Mouse (Mus musculus) megakaryocyte, embryonic 14.5 days (primary cell): ENCODE measurements around the gene Pkd1. TPM values are rescaled to one million over a fixed set of nuclear protein-coding genes. Genes with fewer than 3 reads are reported as not detected.
A peak's percentile ranks its signal among the peaks of the same experiment; 100 is the strongest.

Experiments used
- H3K27me3 ChIP-seq: replicated peaks from 2 replicates; pipeline ENCODE3; 2012; ENCODE audit warnings: inconsistent platforms
- H3K36me3 ChIP-seq: replicated peaks from 2 replicates; pipeline ENCODE3; 2012; ENCODE audit warnings: low read length, inconsistent platforms, mixed read lengths
- H3K4me1 ChIP-seq: 2 replicates; pipeline ENCODE4 v1.6.1; 2012; ENCODE audit warnings: inconsistent platforms
- H3K4me3 ChIP-seq: replicated peaks from 2 replicates; pipeline ENCODE3; 2012; ENCODE audit warnings: moderate library complexity, mild to moderate bottlenecking, inconsistent platforms
- H3K9me3 ChIP-seq: 2 replicates; pipeline ENCODE4 v1.6.1; 2012; ENCODE audit warnings: inconsistent platforms
- FLI1 ChIP-seq: IDR thresholded peaks from 2 replicates; pipeline ENCODE4 v1.6.1; 2012; ENCODE audit warnings: low read length, inconsistent platforms, mixed read lengths
- GATA1 ChIP-seq: IDR thresholded peaks from 3 replicates; pipeline ENCODE4 v1.6.1; 2012; ENCODE audit warnings: mixed read lengths, low read length, inconsistent platforms, borderline replicate concordance
- polyA plus RNA-seq: library from polyadenylated mRNA; stranded (reverse); fragments of >175 nt; gene quantifications from 2 replicates; pipeline ENCODE4 v1.2.3, GENCODE M21; 2012; ENCODE audit warnings: low replicate concordance; ENCODE audit not compliant: insufficient read depth

Pkd1 gene
- polyA plus RNA-seq, 1 experiment: 3.5 TPM

DNA sequence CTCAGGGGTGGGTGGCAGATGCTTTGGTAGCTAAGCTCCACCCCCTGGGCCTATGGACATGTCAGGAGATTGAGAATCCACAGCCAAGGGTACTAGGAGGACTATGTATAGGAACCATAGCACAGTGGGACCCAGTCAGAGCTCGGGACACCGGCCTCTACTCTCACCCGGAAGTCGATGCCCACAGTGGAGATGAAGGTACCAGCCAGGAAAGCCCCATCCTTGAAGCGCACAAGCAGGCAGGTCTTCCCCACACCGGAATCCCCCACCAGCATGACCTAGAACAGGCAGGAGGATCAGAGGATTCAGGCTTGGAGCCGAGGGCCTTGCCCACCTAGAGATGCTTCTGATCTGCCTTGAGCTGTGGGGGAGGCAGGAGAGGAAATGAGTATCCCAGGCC, 17.6 kb upstream of the Pkd1 start:
- Histone ChIP-seq H3K27me3 (peaks cover 18% of the 10 kb centered on the region), H3K4me3 (no peak overlapping the region), H3K4me1 (peaks cover 55% of the 10 kb centered on the region), H3K36me3 (peaks cover 34% of the 10 kb centered on the region), H3K9me3 (no peaks in the 10 kb centered on the region)
- no peak for TF ChIP-seq GATA1
- TF ChIP-seq FLI1: no peak

DNA sequence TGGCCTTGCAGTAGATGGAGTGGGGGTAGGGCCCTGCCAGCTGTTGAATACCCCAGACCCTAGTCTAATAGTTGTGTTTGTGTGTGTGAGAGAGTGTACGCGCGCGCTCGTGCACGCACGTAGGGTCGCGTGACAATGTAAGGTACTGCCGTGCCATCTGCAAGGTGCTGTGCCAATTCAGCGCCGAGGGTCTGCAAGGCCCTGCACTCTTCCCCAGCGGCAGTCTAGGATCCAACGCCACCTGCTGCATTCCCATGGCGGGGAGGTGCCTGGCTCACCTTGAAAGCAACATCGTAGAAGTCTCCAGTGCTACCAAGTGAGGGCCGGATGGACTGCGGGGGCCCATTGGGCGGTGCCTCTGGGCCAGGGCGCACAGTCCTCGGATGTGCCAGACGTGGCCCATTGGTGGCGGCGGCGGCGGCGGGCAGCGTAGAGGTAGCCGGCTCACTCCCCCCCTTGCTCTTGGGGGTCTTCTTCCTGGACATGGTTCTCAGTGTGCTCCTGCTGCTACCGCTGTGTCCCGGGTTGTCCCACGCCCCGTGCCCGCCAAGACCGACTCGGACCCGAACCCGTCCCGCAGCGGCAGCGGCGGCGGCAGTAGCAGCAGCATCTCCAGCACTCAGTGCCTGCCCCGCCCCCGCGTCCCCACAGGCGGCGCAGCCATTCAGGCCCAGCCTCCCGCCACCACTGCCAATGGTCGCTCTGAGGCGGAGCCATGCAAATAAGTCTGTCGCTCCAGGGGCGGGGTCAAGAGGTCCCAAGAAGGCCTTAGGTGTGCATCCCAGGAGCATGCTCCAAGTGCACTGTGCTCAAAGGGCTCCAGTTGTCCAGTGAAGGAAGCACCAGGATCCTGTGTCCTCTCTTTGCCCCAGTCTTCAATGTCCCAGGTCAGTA, 16.3 kb upstream of the Pkd1 start:
- H3K4me3 ChIP-seq: peak overlapping the region; percentile 89
- no peaks in the 10 kb centered on the region for H3K9me3 ChIP-seq
- H3K4me1 ChIP-seq: peaks cover 63% of the 10 kb centered on the region
- H3K36me3 ChIP-seq: peaks cover 34% of the 10 kb centered on the region
- peaks cover 18% of the 10 kb centered on the region for H3K27me3 ChIP-seq
- TF ChIP-seq FLI1: no peak
- TF ChIP-seq GATA1: no peak

DNA sequence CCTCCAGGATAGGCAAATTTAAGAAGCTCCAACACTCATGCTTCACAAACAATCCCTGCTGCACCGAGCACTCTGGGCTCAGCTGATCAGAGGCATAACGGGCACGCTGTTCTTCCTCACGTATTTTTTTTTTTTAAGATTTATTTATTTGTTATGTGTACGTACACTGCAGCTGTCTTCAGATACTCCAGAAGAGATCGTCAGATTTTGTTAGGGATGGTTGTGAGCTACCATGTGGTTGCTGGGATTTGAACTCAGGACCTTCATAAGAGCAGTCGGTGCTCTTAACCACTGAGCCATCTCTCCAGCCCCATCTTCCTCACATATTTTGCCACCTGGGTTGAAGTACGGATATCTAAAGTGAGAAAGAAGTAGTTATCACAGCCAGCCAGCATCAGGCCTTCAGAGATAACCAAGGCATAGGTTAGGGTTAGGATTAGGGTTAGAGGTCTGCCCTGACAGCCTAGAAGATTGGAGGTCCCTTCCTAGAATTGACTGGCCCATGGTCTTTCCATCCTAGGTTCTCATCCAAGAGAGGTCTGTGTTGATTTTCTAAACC, 15.4 kb upstream of the Pkd1 start, which contains the start of gene Rab26:
TSS of gene Rab26 (minus strand) at position 51 of the 559 bp plus-strand sequence.
- peaks cover 55% of the 10 kb centered on the region for H3K4me1 ChIP-seq
- H3K4me3 ChIP-seq: peak within 1 kb of the TSS; percentile 89
- H3K9me3 ChIP-seq: no peaks in the 10 kb centered on the region
- no peak for TF ChIP-seq GATA1
- no peak for TF ChIP-seq FLI1
- H3K27me3 ChIP-seq: peaks cover 18% of the 10 kb centered on the region
- H3K36me3 ChIP-seq: peaks cover 30% of the 10 kb centered on the region

DNA sequence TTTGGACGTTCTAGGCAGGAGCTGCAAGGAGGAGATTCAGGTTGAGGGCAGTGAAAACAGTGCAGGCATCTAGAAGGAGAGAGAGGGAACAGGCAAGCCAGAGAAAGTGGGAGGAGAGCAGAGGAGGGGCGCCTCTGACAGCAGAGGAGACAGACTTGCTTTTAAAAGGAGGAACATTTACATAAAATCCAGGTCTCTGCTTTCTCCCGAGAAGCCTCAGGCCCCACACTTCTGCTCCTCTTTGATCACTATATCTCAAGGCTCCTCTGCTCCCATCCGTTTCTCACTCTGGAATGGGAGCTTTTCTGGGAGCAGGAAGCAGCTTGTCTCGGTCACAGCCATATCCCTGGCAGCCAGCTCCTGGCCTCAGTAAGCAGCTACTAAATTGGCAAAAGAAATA, 14.3 kb upstream of the Pkd1 start:
- H3K4me1 ChIP-seq: peaks cover 51% of the 10 kb centered on the region
- no peaks in the 10 kb centered on the region for H3K9me3 ChIP-seq
- TF ChIP-seq GATA1 (no peak), FLI1 (no peak)
- peaks cover 18% of the 10 kb centered on the region for H3K27me3 ChIP-seq
- no peak overlapping the region for H3K4me3 ChIP-seq
- H3K36me3 ChIP-seq: peaks cover 19% of the 10 kb centered on the region

GRCm38 (mm10) chr17:24537536-24537935, 12.1 kb upstream of the Pkd1 start:
- H3K27me3 ChIP-seq: peaks cover 18% of the 10 kb centered on the region
- no peaks in the 10 kb centered on the region for H3K9me3 ChIP-seq
- no peak overlapping the region for H3K4me3 ChIP-seq
- TF ChIP-seq GATA1 (no peak), FLI1 (no peak)
- H3K4me1 ChIP-seq: peaks cover 33% of the 10 kb centered on the region
- no peaks in the 10 kb centered on the region for H3K36me3 ChIP-seq

DNA sequence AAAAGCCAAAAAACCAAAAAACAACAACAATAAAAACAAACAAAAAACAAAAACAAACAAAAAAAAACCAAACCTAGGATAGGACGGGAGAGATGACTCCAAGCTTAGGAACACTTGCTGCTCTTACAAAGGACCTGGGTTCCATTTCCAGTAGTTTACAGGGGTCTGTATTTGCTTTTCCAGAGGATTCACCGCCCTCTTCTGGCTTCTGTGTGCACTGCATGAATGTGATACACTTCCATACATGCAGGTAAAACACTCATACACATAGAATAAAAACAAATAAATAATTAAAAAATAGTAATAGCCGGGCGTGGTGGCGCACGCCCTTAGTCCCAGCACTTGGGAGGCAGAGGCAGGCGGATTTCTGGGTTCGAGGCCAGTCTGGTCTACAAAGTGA, 10.7 kb upstream of the Pkd1 start:
- Histone ChIP-seq H3K27me3 (peaks cover 15% of the 10 kb centered on the region), H3K4me3 (no peak overlapping the region), H3K36me3 (no peaks in the 10 kb centered on the region), H3K9me3 (no peaks in the 10 kb centered on the region), H3K4me1 (peaks cover 19% of the 10 kb centered on the region)
- TF ChIP-seq GATA1: no peak
- TF ChIP-seq FLI1: no peak

DNA sequence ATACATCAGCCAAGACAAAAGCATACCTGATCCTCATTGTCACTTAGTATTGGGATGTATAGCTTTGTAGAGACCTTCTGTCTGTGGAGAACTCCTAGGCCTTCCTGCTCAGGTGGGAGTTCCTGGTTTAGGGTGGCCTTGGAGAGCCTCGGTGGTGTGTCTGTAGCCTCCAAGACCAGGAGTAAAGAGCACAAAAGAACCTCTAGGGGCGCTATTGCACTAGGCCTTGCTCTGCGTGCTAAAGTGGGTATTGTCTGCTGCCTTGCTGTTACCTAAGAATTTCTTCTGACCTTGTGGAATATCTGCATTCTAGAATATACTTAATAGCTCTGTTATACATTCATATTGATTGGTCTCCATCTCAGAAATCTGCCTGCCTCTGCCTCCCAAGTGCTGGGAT, 9.3 kb upstream of the Pkd1 start:
- TF ChIP-seq FLI1: no peak
- no peak for TF ChIP-seq GATA1
- Histone ChIP-seq H3K36me3 (no peaks in the 10 kb centered on the region), H3K27me3 (peaks cover 15% of the 10 kb centered on the region), H3K4me1 (peaks cover 24% of the 10 kb centered on the region), H3K4me3 (no peak overlapping the region), H3K9me3 (no peaks in the 10 kb centered on the region)

GRCm38 (mm10) chr17:24544613-24545012, 5.0 kb upstream of the Pkd1 start:
- TF ChIP-seq FLI1 (no peak), GATA1 (no peak)
- H3K4me3 ChIP-seq: peak overlapping the region; percentile 85

GRCm38 (mm10) chr17:24545247-24545646, 4.4 kb upstream of the Pkd1 start:
- no peak overlapping the region for H3K4me3 ChIP-seq
- no peaks in the 10 kb centered on the region for H3K9me3 ChIP-seq
- TF ChIP-seq FLI1: no peak
- no peak for TF ChIP-seq GATA1
- H3K4me1 ChIP-seq: peaks cover 21% of the 10 kb centered on the region
- H3K36me3 ChIP-seq: no peaks in the 10 kb centered on the region
- peaks cover 4% of the 10 kb centered on the region for H3K27me3 ChIP-seq

More at GRCm38 (mm10) chr17:24544613-24545012, 5.0 kb upstream of the Pkd1 start:
- Histone ChIP-seq H3K4me1 (peaks cover 23% of the 10 kb centered on the region), H3K36me3 (no peaks in the 10 kb centered on the region), H3K27me3 (peaks cover 4% of the 10 kb centered on the region), H3K9me3 (no peaks in the 10 kb centered on the region)

DNA sequence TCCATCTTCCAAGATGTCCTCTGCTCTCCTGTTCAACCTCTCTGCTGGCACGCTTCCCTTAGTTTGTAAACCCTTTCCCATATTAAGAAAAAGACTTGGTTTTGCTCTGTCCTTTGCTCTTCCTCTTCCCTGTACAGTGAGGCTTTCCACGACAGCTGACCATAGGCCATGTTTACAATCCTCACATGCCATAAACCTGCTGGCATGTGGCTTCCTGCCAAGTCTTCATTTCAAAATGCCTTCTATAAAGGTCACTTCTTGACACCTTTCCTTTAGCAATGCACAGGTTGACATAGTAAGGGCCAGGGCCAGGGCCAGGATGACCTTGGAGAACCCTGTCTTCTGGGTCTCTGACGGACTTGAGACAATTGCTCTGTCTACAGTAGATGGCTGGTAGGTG, 3.4 kb upstream of the Pkd1 start:
- peaks cover 30% of the 10 kb centered on the region for H3K4me1 ChIP-seq
- no peak overlapping the region for H3K4me3 ChIP-seq
- peaks cover 4% of the 10 kb centered on the region for H3K27me3 ChIP-seq
- TF ChIP-seq FLI1 (no peak), GATA1 (no peak)
- H3K36me3 ChIP-seq: no peaks in the 10 kb centered on the region
- H3K9me3 ChIP-seq: no peaks in the 10 kb centered on the region
